Mouse (Mus musculus): Measurements from ENCODE around the gene Gm10696. TPM values are rescaled to one million over a fixed set of nuclear protein-coding genes. Genes with fewer than 3 reads are reported as not detected.
"Not testable (repeated sequence)": the region's sequence is repeated elsewhere in the genome, so short reads cannot be mapped to it uniquely, and the experiment has no call there.

Gene Gm10696
- not detected for total RNA-seq (2021)

DNA sequence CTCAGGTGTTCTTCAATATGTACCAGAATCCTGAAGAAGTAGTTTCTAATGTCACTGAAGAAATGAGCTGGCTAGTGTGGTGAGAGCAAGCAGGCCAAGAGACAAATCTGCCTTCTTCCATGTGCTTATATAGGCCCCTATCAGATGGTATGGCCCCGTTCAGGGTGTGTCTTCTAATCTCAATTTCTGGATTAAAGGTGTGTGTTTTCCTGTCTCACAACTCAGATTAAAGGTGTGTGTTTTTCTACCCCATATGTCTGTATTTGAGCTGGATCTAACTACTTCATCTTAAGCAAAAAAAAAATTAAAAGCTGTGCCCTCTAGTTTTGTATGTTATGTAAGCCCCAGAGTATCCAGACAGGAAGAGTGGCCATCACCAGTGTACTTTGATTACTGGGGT, at the start of gene Gm10696:
Gm10696 (minus strand) TSS at position 101 of the 400 bp plus-strand sequence.
- DNase-seq; intact Hi-C loops (cut with DNase I): not testable (repeated sequence)

GRCm38 (mm10) chr3:94196414-94196813, 18.4 kb upstream of the Gm10696 start, which contains the start of gene Gm5286:
Gm5286 (plus strand) TSS chr3:94196714.
- intact Hi-C loops (cut with DNase I); DNase-seq: not testable (repeated sequence)

GRCm38 (mm10) chr3:94167351-94167750, 10.6 kb downstream of the Gm10696 start:
- intact Hi-C loops (cut with DNase I); DNase-seq: not testable (repeated sequence)

Other genes with a start within 250 kb of the Gm10696 start
- gene Gm9117, start 234.7 kb downstream of the Gm10696 start, total RNA-seq (2021) = not detected
- not detected for gene Tdpoz5, start 216.9 kb downstream of the Gm10696 start, total RNA-seq (2021)
- gene Gm9125, start 123.3 kb downstream of the Gm10696 start, total RNA-seq (2021) = not detected
- gene Gm10697, start 105.5 kb downstream of the Gm10696 start, total RNA-seq (2021) = not detected
- gene Gm5286, start 18.5 kb upstream of the Gm10696 start, total RNA-seq (2021) = not detected
- gene Gm4778, start 85.8 kb upstream of the Gm10696 start, total RNA-seq (2021) = not detected
- gene Them4, start 131.9 kb upstream of the Gm10696 start, total RNA-seq (2021) = 10 to 100 TPM; 27.6 to 31.5 TPM
- gene Them5, start 163.9 kb upstream of the Gm10696 start, total RNA-seq (2021) = not detected
- gene C2cd4d, start 184.2 kb upstream of the Gm10696 start, total RNA-seq (2021) = under 1 TPM; 0.38 to 0.81 TPM
- under 1 TPM in 1 of 2 experiments, not detected in 1; 0.16 TPM for gene Rorc, start 194.6 kb upstream of the Gm10696 start, total RNA-seq (2021)
- gene Lingo4, start 220.3 kb upstream of the Gm10696 start, total RNA-seq (2021) = 1 to 10 TPM; 1.5 to 1.7 TPM
- 10 to 100 TPM; 46.8 to 51.0 TPM for gene Tdrkh, start 235.1 kb upstream of the Gm10696 start, total RNA-seq (2021)